ENCODE assay signal across 9 mouse cellular contexts in genomic region chr14:60525284-60525962, GRCm38 (mm10).
A peak's percentile ranks its signal among the peaks of the same experiment; 100 is the strongest.
DNase-seq lines count a peak whose midpoint lies in the region; ATAC-seq and TF ChIP-seq lines count a peak whose summit lies in the region.
"Had no signal": no experiment of that assay in that cellular context is flagged by ENCODE, and none has a peak within 500 bp of the region (broad histone marks: within the 10 kb centered on the region; RNA-seq: fewer than 3 reads in every experiment).

No protein-coding gene starts in this region.

- TF ChIP-seq CTCF in layer of hippocampus, adult 2 months (conservative IDR thresholded peaks at IDR 0.05) = peak; percentile 92

- WGBS in embryonic facial prominence, embryonic 14.5 days = 68% methylated on average over 13 of the region's 13 CpGs

- H3K27me3 ChIP-seq in embryonic facial prominence, embryonic 14.5 days (replicated peaks; ENCODE audit: control insufficient read depth, insufficient read depth, low read length) = no peaks in the 10 kb centered on the region
- H3K27me3 ChIP-seq: heart, embryonic 15.5 days had no signal

- H3K9me3 ChIP-seq in ES-E14 (ENCODE audit: control insufficient read depth, insufficient read depth, low read depth, low read length) = no peaks in the 10 kb centered on the region
- H3K9me3 ChIP-seq in embryonic facial prominence, embryonic 14.5 days (ENCODE audit: control insufficient read depth, low read length) = no peaks in the 10 kb centered on the region
- H3K9me3 ChIP-seq: heart, embryonic 15.5 days had no signal

- H3K4me2 ChIP-seq in embryonic facial prominence, embryonic 14.5 days (ENCODE audit: low read depth, low read length) = no peak overlapping the region
- H3K4me2 ChIP-seq: heart, embryonic 15.5 days had no signal

- peaks cover 0 to 5% of the 10 kb centered on the region in 2 experiments; a peak in 2 of 4 replicates for H3K4me1 ChIP-seq in ES-E14 (ENCODE audit: control insufficient read depth in 2 of 2, insufficient read depth in 2 of 2, low read length in 2 of 2, poor library complexity in 1 of 2)
- peaks cover 7% of the 10 kb centered on the region for H3K4me1 ChIP-seq in embryonic facial prominence, embryonic 14.5 days (ENCODE audit: control insufficient read depth, insufficient read depth, low read length)

- DNase-seq in ES-E14 (ENCODE audit: low read depth, low spot score) = peak; percentile 66
- peak; percentile 48 to 84 for DNase-seq in adrenal gland, postnatal 36 days
- DNase-seq in embryonic facial prominence, embryonic 14.5 days (ENCODE audit: low spot score) = peak; percentile 75
- DNase-seq in layer of hippocampus, adult 2 months (ENCODE audit: low spot score in 2 of 2) = peak; percentile 53 to 84
- peak; percentile 84 for DNase-seq in lung, postnatal 10 days
- peak; percentile 85 for DNase-seq in retina, postnatal 1 day
- DNase-seq in ovary, postnatal 36 days (ENCODE audit: low spot score) = no peak

- H3K36me3 ChIP-seq in ES-E14 (ENCODE audit: control insufficient read depth, insufficient read depth, low read length, poor library complexity, severe bottlenecking) = no peaks in the 10 kb centered on the region
- H3K36me3 ChIP-seq in embryonic facial prominence, embryonic 14.5 days (ENCODE audit: control insufficient read depth, insufficient read depth, low read length) = no peaks in the 10 kb centered on the region
- H3K36me3 ChIP-seq: heart, embryonic 15.5 days had no signal

- in situ Hi-C loops in ES-E14 (cut with MboI; ENCODE audit: low sequenced_read_pairs in 2 of 2, unreplicated experiment in 2 of 2) = loop anchor here in 1 of 2 experiments (25.0 kb wide), 1 partner anchor 587 kb away; no protein-coding TSS in a partner anchor

- no peak overlapping the region for H3K27ac ChIP-seq in ES-E14 (ENCODE audit: insufficient read depth, low read depth, low read length, poor library complexity, severe bottlenecking)
- H3K27ac ChIP-seq in embryonic facial prominence, embryonic 14.5 days (replicated peaks; ENCODE audit: low read depth, low read length) = no peak overlapping the region
- no peak overlapping the region for H3K27ac ChIP-seq in layer of hippocampus, adult 2 months
- H3K27ac ChIP-seq: heart, embryonic 15.5 days had no signal

- no peak overlapping the region for H3K9ac ChIP-seq in ES-E14 (ENCODE audit: insufficient read depth, low read depth, low read length, poor library complexity, severe bottlenecking)
- no peak overlapping the region for H3K9ac ChIP-seq in embryonic facial prominence, embryonic 14.5 days (ENCODE audit: low read depth, low read length)
- H3K9ac ChIP-seq: heart, embryonic 15.5 days had no signal

- ATAC-seq in embryonic facial prominence, embryonic 14.5 days (ENCODE audit: low read depth) = peak; percentile 71
- peak; percentile 70 to 73; a peak in 2 of 4 replicates for ATAC-seq in hematopoietic stem cell, adult 5-6 weeks (replicated peaks in 1 of 2; ENCODE audit: insufficient read depth in 1 of 2, low FRiP score in 2 of 2, low TSS enrichment in 1 of 2, low read depth in 1 of 2, poor library complexity in 2 of 2, severe bottlenecking in 2 of 2)

- no peak overlapping the region for H3K4me3 ChIP-seq in ES-E14 (ENCODE audit: insufficient read depth in 1 of 2, low read depth in 1 of 2, low read length in 2 of 2, poor library complexity in 1 of 2, severe bottlenecking in 1 of 2)
- H3K4me3 ChIP-seq in embryonic facial prominence, embryonic 14.5 days (ENCODE audit: low read depth, low read length) = no peak overlapping the region
- no peak overlapping the region for H3K4me3 ChIP-seq in layer of hippocampus, adult 2 months
- H3K4me3 ChIP-seq: heart, embryonic 15.5 days had no signal

TF ChIP-seq in ES-E14, 5 proteins besides CTCF, POLR2A, EP300 and RAD21:
- peak; percentile 96 for TF ChIP-seq ZC3H11A (IDR thresholded peaks at IDR 0.05; ENCODE audit: borderline replicate concordance, low read depth, low read length)
- TF ChIP-seq MAFK (IDR thresholded peaks at IDR 0.05; ENCODE audit: insufficient read depth, low read depth, low read length) = no peak
